Mouse (Mus musculus) kidney, postnatal 36 days (tissue): Measurements from ENCODE around the gene Fam163b.

Source experiments
- DNase-seq, 2 experiments: peaks; one replicate each; pipeline ENCODE4 v3.0.0; 2021 to 2022; ENCODE audit warnings: mixed read lengths in 2 of 2

Gene Fam163b

DNA sequence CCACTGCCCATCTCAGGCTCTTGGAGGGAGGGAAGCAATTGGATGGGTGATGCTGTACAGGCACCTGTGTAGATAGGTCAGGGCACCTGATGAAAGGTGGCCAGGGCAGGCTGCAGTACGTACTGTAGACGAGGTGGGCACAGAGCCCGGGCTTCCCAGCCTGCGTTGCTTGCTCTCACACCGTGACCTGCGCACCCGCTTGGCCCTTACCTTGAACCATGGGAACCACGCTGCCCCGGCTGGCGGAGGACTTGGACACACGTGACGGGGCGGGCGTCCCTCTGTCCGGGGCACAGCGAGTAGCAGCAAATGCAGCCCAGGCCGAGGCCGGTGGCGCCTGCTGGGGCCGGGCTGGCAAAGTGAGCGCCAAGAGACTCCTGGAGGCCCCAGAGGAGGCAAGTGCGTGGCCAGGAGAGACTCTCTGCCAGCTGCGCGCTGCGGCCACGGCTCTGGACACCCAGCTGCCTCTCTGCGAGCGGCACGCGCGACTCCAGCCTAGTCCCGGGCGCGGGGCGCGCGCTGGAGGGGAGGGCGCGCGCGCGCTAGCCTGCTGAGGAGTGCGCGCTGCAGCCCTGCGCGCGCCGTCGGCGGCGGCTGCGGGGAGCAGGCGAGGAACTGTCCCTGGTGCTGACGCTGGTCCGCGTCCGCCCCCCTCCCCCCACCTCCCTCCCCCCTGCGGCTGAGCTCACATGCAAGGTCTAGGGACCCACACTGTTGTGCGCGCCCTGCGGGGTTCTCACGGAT is at the start of gene Fam163b:
Gene Fam163b (minus strand): TSS at position 542 of the 744 bp plus-strand sequence.
- DNase-seq = peak; percentile 40 to 55

- no peak for DNase-seq
These were observed 47.7 kb upstream of the Fam163b start for GRCm38 (mm10) chr2:27189994-27190393.

DNA sequence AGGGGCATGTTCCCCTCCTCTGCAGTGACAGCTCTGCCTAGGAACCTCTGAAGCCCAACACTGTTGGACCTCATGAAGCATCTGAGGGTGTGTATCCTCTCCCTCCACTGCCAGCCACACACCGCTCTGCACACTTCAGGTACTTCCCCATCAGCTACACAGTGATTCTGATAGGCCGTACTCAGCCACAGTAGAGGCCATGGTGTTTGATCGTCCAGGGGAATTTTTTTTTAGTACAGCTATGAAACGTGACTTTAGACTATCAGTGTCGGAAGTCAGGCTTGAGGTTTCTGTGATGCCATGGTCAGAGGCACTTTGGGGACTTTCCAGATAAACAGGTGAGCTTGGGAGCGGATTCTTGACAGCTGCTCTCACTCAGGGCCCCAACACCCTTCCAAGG is 45.2 kb upstream of the Fam163b start:
- no peak for DNase-seq

DNA sequence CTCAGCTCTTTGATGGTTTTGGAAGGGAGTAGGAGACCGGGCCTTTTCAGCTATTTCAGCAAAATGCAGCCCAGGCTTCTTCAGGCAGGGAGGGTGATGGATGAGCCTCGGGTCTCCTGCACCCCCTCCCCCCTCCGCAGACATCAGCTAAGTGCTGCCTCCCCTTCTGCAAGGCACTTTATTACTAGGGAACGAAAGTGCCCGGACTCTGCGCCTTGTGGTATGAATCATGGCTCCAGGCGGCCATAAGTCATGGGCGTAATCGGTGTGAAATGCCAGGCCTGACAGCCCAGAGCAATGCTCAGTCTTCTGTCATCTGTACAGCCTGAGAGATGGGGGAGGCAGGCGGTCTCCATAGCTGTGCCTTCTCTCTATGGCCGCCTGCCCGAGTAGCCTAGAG is 41.4 kb upstream of the Fam163b start:
- DNase-seq = no peak

DNA sequence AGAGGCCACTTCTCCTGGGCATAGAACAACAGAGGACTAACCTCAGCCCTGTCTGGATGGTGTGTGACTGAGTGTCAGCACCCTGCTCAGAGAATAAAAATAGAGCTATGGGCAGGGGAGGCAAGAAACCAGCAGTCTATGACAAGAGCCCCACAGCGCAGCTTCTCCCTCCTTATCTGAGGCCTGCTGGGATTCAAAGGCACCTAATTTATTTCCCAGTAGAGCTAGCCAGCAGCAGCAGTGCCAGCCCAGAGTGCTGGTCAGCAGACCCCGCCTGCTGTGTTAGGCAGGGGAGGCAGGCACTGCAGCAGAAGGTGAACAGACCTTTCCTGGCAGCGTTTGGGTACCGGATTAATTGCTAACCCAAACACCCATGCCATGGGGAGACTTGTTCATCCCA is 39.6 kb upstream of the Fam163b start:
- peak; percentile 14 to 31 for DNase-seq

DNA sequence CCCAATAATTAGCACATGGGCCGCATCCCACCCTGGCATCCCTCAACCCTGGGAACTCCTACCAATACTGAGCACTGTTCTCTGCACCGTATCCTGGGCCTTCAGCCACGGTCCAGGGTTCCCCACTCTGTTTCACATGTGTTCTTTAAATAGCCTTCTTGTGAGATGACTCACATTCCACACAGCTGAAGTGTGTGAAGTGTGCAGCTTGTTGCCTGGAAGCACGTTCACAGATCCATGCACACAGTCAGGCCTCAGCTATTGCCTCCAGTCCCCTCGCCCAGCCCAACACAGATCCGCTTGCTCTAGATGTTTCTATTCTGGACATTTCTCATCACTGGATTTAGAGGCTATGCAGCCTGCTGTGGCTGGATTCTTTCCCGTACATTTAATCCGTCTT is 36.8 kb upstream of the Fam163b start:
- DNase-seq = no peak

- peak in 1 of 2 experiments; percentile 22 for DNase-seq
These were observed 33.5 kb upstream of the Fam163b start for GRCm38 (mm10) chr2:27175696-27176267.

DNA sequence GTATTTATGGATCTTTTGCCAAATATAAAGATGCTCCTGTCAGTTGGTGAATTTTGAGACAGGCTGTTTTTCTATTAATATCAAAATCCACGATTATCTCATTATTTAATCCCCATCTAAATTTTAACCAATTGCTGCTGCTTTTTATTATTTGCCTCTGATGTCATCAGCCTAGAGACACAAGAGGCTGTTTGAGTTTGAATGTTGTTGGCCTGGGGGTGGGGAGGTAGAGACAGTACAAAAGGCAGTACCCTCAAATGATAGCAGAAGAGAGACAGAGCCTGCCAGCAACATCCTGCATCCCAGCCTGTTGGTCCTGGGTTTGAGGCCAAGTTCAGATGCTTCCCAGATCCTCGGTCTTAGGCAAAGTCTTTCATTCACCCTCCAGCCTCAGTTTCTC is 32.0 kb upstream of the Fam163b start:
- no peak for DNase-seq

DNA sequence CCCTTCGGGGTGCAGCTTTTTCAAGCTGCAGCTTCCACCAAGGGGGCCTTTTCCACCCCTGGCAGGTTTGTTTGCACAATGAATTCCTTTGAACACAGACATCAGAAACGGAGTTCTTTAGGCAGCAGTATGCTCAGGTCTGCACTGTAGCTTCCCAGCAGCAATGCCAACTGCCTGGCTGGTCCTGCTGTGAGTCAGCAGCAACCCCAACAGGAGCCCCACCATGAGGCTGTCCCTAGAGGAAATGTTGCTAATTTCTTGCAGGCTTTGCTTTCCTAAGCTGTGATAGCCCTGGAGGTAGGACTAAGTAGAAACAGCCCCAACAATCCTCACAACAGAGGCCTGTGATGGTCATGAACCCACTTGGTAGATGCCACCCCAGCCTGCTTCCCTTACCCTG is 24.7 kb upstream of the Fam163b start:
- no peak for DNase-seq

DNA sequence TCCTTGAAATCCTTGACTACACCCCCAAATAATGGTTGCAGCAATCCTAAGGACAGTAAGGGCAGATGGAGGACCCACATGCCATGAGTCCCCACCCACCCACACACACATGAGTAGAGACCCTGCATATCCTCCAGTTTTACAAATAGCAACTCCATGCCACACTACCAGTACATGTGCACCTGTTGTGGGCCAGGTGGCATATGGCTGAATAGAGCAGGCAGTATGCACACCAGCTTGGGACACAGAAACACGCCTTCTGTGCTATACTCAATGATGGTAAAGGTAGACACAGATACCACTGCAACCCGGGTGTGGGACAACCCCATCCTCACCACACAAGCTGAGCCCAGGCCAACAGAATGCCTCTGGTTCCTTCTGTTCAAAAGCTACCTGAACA is 23.8 kb upstream of the Fam163b start:
- no peak for DNase-seq

DNA sequence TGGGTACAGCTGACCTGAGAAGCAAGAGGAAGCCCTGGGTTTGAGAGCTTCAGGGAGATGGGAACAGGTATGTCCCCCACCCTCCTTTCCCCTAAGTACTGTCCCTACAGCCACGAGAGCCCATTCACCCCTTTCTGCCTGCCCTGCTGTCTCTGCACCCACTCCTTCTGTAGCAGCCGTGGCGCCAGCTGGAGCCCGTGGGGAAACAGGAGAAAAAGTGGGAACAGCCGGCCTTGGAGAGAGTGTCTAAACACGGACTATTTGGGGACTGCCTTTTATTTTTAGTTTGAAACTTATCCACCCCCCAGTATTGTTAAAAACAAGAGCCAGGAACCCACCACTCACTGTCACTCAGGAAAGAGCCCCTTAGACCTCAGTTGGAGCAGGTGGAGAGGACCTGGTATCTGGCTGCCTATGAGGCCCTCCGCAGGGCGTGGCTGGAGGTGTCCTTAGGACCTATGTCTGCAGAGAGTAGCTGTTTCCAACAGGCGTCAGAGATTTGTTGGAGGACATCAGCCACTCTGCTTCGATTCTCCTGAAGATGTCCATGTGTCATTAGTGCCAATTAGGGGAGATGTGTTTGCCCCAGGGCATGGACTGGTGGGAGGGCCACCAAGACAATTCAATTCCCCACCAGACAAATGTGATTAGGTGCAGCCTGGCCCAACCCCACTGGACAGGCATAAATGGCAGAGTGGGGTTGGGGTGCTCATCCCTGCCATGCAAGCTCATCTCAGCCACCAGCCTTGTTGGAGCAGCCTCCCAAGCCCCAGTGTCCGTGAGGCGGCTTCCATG is 22.7 kb upstream of the Fam163b start, which contains the start of gene Dbh:
Gene Dbh (plus strand): TSS at position 438 of the 795 bp plus-strand sequence.
- DNase-seq = no peak

DNA sequence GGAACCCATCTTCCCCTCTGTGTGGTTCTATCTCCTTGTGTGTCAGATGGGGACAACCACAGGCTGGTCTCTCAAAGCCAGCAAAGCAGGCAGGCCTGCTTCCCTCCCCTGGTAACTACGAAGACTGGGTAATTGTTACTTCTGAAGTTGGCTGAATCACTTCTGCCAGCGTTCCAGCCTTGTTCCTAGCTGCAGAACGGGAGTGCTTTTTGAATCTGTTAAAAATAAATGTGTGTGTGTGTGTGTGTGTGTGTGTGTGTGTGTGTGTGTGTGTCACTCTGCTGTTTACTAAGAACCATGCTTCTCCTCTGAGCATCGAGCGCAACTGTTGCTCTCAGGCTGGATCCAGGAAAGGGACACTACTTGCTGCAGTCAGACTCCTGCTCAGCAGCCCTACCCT is 21.6 kb upstream of the Fam163b start:
- DNase-seq = no peak

DNA sequence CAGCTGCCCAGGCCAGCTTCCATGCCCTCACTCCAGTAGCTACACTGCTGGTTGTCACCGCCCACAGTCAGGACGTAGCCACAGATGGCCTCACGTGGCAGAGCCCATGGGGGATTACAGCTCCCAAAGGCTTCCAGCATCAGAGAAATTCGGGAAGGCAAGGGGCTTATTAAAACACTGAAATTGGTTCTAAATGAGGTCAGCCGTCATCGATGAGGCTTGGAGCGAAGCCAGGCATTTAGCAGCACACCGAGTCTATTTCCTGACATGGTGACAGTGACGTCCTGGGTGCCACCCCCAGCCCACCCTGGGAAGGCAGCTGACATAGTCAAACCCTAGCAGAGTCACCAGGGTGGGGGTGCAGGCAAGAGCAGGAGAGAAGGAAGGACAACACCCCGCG is 20.4 kb upstream of the Fam163b start:
- DNase-seq = no peak

- DNase-seq = no peak
These were observed 19.2 kb upstream of the Fam163b start for GRCm38 (mm10) chr2:27161526-27161925.

DNA sequence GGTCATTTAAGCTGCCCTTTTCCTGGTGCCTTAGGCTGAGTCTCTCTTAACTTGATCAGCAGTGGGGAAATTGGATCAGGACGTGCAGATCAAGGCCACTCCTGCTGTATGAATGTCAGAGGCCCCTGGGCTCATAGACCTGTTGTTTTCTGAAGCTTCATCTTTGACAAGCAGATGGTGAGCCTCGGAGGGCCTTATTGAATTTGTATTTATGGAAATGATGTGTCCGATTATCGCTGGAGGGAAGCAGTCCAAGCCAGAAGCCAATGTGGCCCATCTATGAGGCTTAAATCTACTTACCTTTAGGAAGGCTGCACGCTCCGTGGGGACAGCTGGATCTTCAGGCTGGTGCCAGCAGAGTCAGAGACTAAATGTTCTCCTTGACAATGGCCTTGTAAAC is 14.3 kb upstream of the Fam163b start:
- DNase-seq = no peak

DNA sequence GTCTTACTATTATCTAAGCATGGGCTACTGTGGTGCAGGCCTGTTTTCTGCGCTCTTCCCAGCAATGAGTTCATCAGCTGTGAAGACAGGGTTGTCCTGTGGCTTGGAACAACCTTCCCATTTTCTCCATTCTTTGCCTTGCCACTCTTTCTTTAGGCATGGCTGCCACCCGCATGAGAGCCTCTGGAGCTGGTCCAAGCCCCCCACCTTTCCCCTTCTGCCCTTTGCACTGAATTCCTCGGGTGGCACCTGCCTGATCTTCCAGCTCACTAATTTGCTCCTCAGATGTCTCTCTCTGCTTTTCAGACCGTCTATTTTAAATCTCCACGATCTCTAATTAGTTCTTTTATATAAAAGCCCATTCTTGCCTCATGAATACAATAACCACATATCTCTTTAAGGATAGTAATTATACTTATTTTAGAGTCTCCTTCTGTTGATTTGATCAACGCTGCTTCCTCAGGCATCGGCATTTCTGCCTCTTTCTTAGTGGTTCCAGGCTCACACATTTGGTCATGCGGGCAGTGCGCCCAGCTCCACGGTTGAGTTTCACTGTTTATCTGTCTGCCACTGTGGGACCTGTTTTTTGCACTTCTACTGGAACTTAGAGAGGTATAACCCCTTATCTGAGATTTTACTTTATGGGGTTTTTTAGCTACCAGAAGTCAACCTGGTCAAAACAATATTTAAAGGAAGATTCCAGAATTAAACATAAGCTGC is 12.3 kb upstream of the Fam163b start:
- DNase-seq = peak; percentile 70 to 72

DNA sequence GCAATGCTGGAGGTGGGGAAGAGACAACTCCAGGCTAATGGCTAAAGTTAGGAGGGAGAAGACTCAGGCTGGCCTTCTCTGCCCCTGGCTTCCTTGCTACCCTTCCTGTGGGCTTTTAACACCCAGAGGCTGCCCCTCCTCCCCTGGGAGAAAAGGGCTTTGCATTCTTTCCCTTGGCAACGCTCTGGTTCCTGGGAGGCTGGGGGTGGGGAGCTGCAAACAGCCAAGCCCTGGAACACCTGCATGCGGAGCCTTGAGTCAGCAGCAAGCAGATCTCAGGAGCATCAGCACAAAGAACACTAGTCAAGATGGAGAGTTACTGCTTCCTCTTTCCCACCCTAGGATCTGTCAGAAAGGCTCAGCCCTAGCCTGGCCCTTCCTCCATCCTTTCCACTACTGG is 7.2 kb upstream of the Fam163b start:
- DNase-seq = no peak

DNA sequence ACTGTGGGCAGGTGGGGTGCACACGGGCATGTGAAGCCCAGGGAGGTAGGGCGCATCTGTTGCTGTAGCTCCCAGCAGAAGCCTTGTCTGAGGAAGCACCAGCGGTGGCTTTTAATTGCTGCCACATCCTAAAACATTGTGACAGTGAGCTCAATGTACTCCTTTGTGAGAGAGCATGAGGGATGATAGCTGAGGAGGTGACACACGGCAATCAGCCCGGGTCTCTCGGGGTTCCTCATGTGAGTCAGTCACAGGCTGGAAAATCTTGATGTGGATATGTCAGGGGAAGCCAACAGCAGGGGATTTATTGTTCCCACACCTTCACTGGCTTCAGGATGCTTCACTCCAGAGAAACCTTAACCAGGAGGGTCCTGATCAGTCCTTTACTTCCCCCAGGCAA is 4.5 kb upstream of the Fam163b start:
- DNase-seq = no peak

DNA sequence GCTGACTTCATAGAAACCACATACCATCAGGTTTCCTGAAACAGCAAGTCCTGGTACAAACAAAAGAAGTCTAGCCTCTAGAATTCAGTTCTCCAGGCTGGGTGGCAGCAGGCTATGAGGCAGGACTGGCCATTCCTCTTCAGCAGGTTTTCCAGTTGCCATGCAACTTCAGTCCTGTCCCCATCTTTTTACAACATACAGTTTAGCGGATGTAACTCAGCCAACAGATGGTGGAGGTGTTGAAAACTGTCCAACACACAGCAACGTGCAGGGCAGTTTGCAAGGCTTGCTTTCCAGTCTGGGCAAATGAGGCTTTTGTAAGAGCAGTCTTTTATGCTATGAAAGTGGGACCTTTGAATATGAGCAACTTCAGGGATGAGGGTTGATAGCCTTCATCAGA is 2.7 kb upstream of the Fam163b start:
- DNase-seq = no peak

DNA sequence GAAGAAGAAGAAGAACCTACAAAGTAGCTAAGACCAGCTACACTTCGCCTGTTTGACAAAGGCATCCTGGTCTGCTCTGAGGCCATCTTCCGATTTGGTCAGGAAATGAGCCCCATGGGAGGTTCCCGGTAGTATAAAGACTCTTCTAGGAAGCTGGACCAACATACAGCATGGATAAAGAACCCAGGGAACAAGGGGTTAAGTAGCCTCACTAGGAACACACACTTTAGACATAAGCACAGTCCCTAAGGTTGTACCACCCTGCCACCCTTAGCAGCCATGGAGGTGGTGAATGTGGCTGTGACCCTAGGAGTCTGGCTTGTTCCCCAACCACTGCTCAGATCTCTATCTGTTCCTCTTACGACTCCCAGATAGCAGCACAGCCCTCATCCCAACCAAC is 3.9 kb downstream of the Fam163b start:
- no peak for DNase-seq

DNA sequence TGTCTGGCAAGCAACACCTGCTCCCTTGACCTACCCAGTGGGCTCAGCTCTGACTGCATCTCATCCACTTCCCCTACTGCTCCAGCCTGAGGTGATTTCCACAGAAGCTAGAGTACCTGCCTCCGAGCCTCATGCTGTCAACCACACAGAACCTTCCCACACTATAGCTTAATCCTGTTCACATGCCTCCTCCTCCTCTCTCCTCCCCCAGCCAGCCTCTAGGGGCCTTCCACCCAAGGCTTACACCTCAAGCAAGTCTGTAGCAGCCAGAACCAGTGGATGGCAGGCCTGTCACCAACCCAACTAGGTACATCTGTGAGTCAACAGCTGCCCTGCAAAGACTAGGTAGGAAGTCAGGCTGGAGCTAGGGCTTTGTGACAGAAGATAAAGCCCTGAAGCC is 5.5 kb downstream of the Fam163b start:
- no peak for DNase-seq

GRCm38 (mm10) chr2:27136336-27136735 is 6.0 kb downstream of the Fam163b start:
- no peak for DNase-seq

GRCm38 (mm10) chr2:27135935-27136334 is 6.4 kb downstream of the Fam163b start:
- DNase-seq = no peak
